Mouse (Mus musculus): ENCODE data around the gene Csnk1d.

Gene Csnk1d

GRCm38 (mm10) chr11:120990951-120991526 lies at the start of gene Csnk1d:
Gene Csnk1d, minus strand, starts transcription at chr11:120991330.
- peak; percentile 63 for DNase-seq (ENCODE audit: extremely low spot score, low read depth, low spot score)

- no peak for DNase-seq (ENCODE audit: extremely low spot score, low read depth, low spot score)
Observed at GRCm38 (mm10) chr11:121039302-121039701, 48.2 kb upstream of the Csnk1d start, which contains the start of gene Cd7. Gene Cd7, minus strand, starts transcription at chr11:121039418.

- DNase-seq (ENCODE audit: extremely low spot score, low read depth, low spot score): no peak
Observed at GRCm38 (mm10) chr11:121038366-121039240, 47.5 kb upstream of the Csnk1d start.

GRCm38 (mm10) chr11:121033118-121033517 lies 42.0 kb upstream of the Csnk1d start:
- DNase-seq (ENCODE audit: extremely low spot score, low read depth, low spot score): no peak

- no peak for DNase-seq (ENCODE audit: extremely low spot score, low read depth, low spot score)
Observed at GRCm38 (mm10) chr11:121027259-121027658, 36.1 kb upstream of the Csnk1d start.

GRCm38 (mm10) chr11:121024163-121024562 lies 33.0 kb upstream of the Csnk1d start:
- DNase-seq (ENCODE audit: extremely low spot score, low read depth, low spot score): no peak

- no peak for DNase-seq (ENCODE audit: extremely low spot score, low read depth, low spot score)
Observed at GRCm38 (mm10) chr11:121019501-121019900, 28.4 kb upstream of the Csnk1d start.

GRCm38 (mm10) chr11:121017703-121018102 lies 26.6 kb upstream of the Csnk1d start:
- DNase-seq (ENCODE audit: extremely low spot score, low read depth, low spot score): peak; percentile 22

- no peak for DNase-seq (ENCODE audit: extremely low spot score, low read depth, low spot score)
Observed at GRCm38 (mm10) chr11:121015472-121015871, 24.3 kb upstream of the Csnk1d start.

- no peak for DNase-seq (ENCODE audit: extremely low spot score, low read depth, low spot score)
Observed at GRCm38 (mm10) chr11:121014896-121015300, 23.8 kb upstream of the Csnk1d start.

- no peak for DNase-seq (ENCODE audit: extremely low spot score, low read depth, low spot score)
Observed at GRCm38 (mm10) chr11:121013656-121014055, 22.5 kb upstream of the Csnk1d start.

GRCm38 (mm10) chr11:121010044-121010755 lies 19.1 kb upstream of the Csnk1d start:
- no peak for DNase-seq (ENCODE audit: extremely low spot score, low read depth, low spot score)

- no peak for DNase-seq (ENCODE audit: extremely low spot score, low read depth, low spot score)
Observed at GRCm38 (mm10) chr11:121006184-121006583, 15.1 kb upstream of the Csnk1d start.

GRCm38 (mm10) chr11:121004281-121004680 lies 13.2 kb upstream of the Csnk1d start:
- DNase-seq (ENCODE audit: extremely low spot score, low read depth, low spot score): no peak

- no peak for DNase-seq (ENCODE audit: extremely low spot score, low read depth, low spot score)
Observed at GRCm38 (mm10) chr11:121001966-121002365, 10.8 kb upstream of the Csnk1d start.

GRCm38 (mm10) chr11:120994741-120995140 lies 3.6 kb upstream of the Csnk1d start:
- DNase-seq (ENCODE audit: extremely low spot score, low read depth, low spot score): no peak

- DNase-seq (ENCODE audit: extremely low spot score, low read depth, low spot score): no peak
Observed at GRCm38 (mm10) chr11:120993586-120993985, 2.5 kb upstream of the Csnk1d start.

GRCm38 (mm10) chr11:120993080-120993479 lies 1.9 kb upstream of the Csnk1d start:
- DNase-seq (ENCODE audit: extremely low spot score, low read depth, low spot score): no peak

- DNase-seq (ENCODE audit: extremely low spot score, low read depth, low spot score): no peak
Observed at GRCm38 (mm10) chr11:120991791-120992190, 661 bp upstream of the Csnk1d start.

- DNase-seq (ENCODE audit: extremely low spot score, low read depth, low spot score): no peak
Observed at GRCm38 (mm10) chr11:120990126-120990781, 876 bp downstream of the Csnk1d start.

GRCm38 (mm10) chr11:120989523-120989922 lies 1.6 kb downstream of the Csnk1d start:
- no peak for DNase-seq (ENCODE audit: extremely low spot score, low read depth, low spot score)

Data from hindlimb bud, embryonic 11.5 days (tissue).